12 mouse cellular contexts compared by ENCODE assay signal in genomic region chr11:105968948-105969347, GRCm38 (mm10). TPM values are rescaled to one million over a fixed set of nuclear protein-coding genes. Genes with fewer than 3 reads are reported as not detected.
DNase-seq lines count a peak whose midpoint lies in the region; ATAC-seq and TF ChIP-seq lines count a peak whose summit lies in the region.
"Had no signal": no experiment of that assay in that cellular context is flagged by ENCODE, and none has a peak within 500 bp of the region (broad histone marks: within the 10 kb centered on the region; RNA-seq: fewer than 3 reads in every experiment).

No protein-coding gene starts in this region.

- TF ChIP-seq CTCF in lung, postnatal 0 days (IDR thresholded peaks at IDR 0.05): no peak
- no peak for TF ChIP-seq CTCF in intestine, postnatal 0 days (IDR thresholded peaks at IDR 0.05; ENCODE audit: low read depth)

- peak overlapping the region; percentile 72; the same call in 1 of the 2 replicates for H3K27ac ChIP-seq in lung, postnatal 0 days (ENCODE audit: low read length)
- no peak overlapping the region for H3K27ac ChIP-seq in intestine, postnatal 0 days (ENCODE audit: low read depth, low read length)
- H3K27ac ChIP-seq: liver, embryonic 14.5 days had no signal

- peaks cover 4% of the 10 kb centered on the region; the same call in 1 of the 2 replicates for H3K4me1 ChIP-seq in lung, postnatal 0 days (ENCODE audit: insufficient read depth, low read depth, low read length)
- H3K4me1 ChIP-seq in intestine, postnatal 0 days (replicated peaks; ENCODE audit: control insufficient read depth, insufficient read depth, low read length): no peaks in the 10 kb centered on the region

- no peaks in the 10 kb centered on the region; the same call in 1 of the 2 replicates for H3K27me3 ChIP-seq in lung, postnatal 0 days (replicated peaks; ENCODE audit: insufficient read depth, low read length)
- no peaks in the 10 kb centered on the region for H3K27me3 ChIP-seq in intestine, postnatal 0 days (replicated peaks; ENCODE audit: control insufficient read depth, insufficient read depth, low read length)

- peak; percentile 26 to 32 for DNase-seq in heart, adult 9 months (ENCODE audit: low spot score in 2 of 2)
- no peak for DNase-seq in heart, postnatal 14 days
- no peak for DNase-seq in lung, postnatal 0 days (ENCODE audit: low spot score)
- DNase-seq in lung, postnatal 10 days: no peak
- peak; percentile 43 for DNase-seq in testis, postnatal 10 days (ENCODE audit: low spot score)
- no peak for DNase-seq in adrenal gland, postnatal 4 days (ENCODE audit: low spot score in 2 of 2)
- DNase-seq: layer of hippocampus, postnatal 36 days had no signal

- H3K4me3 ChIP-seq in lung, postnatal 0 days (ENCODE audit: low read depth, low read length): peak overlapping the region; percentile 54
- peak overlapping the region; percentile 59 for H3K4me3 ChIP-seq in intestine, postnatal 0 days (ENCODE audit: low read depth, low read length)

- H3K9ac ChIP-seq in lung, postnatal 0 days (replicated peaks; ENCODE audit: low read depth): no peak overlapping the region
- no peak overlapping the region; the same call in 1 of the 2 replicates for H3K9ac ChIP-seq in intestine, postnatal 0 days (ENCODE audit: low read depth, low read length)
- H3K9ac ChIP-seq: liver, embryonic 14.5 days had no signal

- no peaks in the 10 kb centered on the region for H3K36me3 ChIP-seq in lung, postnatal 0 days (ENCODE audit: insufficient read depth, low read length)
- H3K36me3 ChIP-seq in intestine, postnatal 0 days (ENCODE audit: control insufficient read depth, insufficient read depth): peaks cover 6% of the 10 kb centered on the region; the same call in 1 of the 2 replicates

- ATAC-seq in lung, postnatal 0 days: no peak
- ATAC-seq in intestine, postnatal 0 days: no peak

- no peaks in the 10 kb centered on the region for H3K9me3 ChIP-seq in lung, postnatal 0 days (ENCODE audit: low read length)
- H3K9me3 ChIP-seq in intestine, postnatal 0 days (ENCODE audit: control insufficient read depth): no peaks in the 10 kb centered on the region

- H3K4me2 ChIP-seq in lung, postnatal 0 days (replicated peaks; ENCODE audit: low read depth, low read length): peak overlapping the region; percentile 84
- peak overlapping the region; percentile 95 for H3K4me2 ChIP-seq in intestine, postnatal 0 days (replicated peaks; ENCODE audit: low read depth)

- no peak for TF ChIP-seq EP300 in lung, postnatal 0 days (IDR thresholded peaks at IDR 0.05)

- intact Hi-C loops in heart, postnatal 14 days (cut with DNase I): loop anchor here (1.0 to 2.0 kb wide), 2 partner anchors 24 to 42 kb away; no protein-coding TSS in a partner anchor

- 37% methylated on average over 10 of the region's 10 CpGs for WGBS in lung, postnatal 0 days
- 53% methylated on average over 10 of the region's 10 CpGs for whole genome bisulfite sequencing in intestine, postnatal 0 days

RNA-seq across cellular contexts. Expression of gene Ace, which starts 1.2 kb away (rescaled TPM):
- 10 to 100 TPM; 28.7 to 31.6 TPM for total RNA-seq in heart, postnatal 14 days (2021)
- 73.6 and 74.6 TPM in 2 replicates for polyA plus RNA-seq in lung, postnatal 0 days (2015; fragmentation: Nextera tagmentation; extraction: Ambion mirVana)
- polyA plus RNA-seq in intestine, postnatal 0 days (2015; fragmentation: Nextera tagmentation; extraction: Ambion mirVana): 222 and 231 TPM in 2 replicates
- total RNA-seq in adrenal gland, postnatal 4 days (2021): 10 to 100 TPM; 12.3 to 19.9 TPM

RNA-seq across cellular contexts. Expression of gene Cyb561, which starts 15.8 kb away (rescaled TPM):
- total RNA-seq in heart, postnatal 14 days (2021): 10 to 100 TPM; 14.2 to 14.8 TPM
- 70.5 and 72.2 TPM in 2 replicates for polyA plus RNA-seq in lung, postnatal 0 days (2015; fragmentation: Nextera tagmentation; extraction: Ambion mirVana)
- polyA plus RNA-seq in intestine, postnatal 0 days (2015; fragmentation: Nextera tagmentation; extraction: Ambion mirVana): 48.3 and 50.3 TPM in 2 replicates
- total RNA-seq in adrenal gland, postnatal 4 days (2021): 100 to 1,000 TPM; 189 to 197 TPM

RNA-seq across cellular contexts. Expression of gene Ace3, which starts 25.5 kb away (rescaled TPM):
- not detected for total RNA-seq in heart, postnatal 14 days (2021)
- polyA plus RNA-seq in lung, postnatal 0 days (2015; fragmentation: Nextera tagmentation; extraction: Ambion mirVana): 2.0 and 2.1 TPM in 2 replicates
- polyA plus RNA-seq in intestine, postnatal 0 days (2015; fragmentation: Nextera tagmentation; extraction: Ambion mirVana): not detected in 2 replicates
- not detected for total RNA-seq in adrenal gland, postnatal 4 days (2021)
- total RNA-seq: gastrocnemius, postnatal 10 days; layer of hippocampus, postnatal 36 days had no signal
- polyA plus RNA-seq: intestine, embryonic 14.5 days; liver, embryonic 14.5 days had no signal

RNA-seq across cellular contexts. Expression of gene Kcnh6, which starts 39.0 kb away (rescaled TPM):
- under 1 TPM; 0.07 to 0.14 TPM for total RNA-seq in heart, postnatal 14 days (2021)
- 0.14 and 0.32 TPM in 2 replicates for polyA plus RNA-seq in lung, postnatal 0 days (2015; fragmentation: Nextera tagmentation; extraction: Ambion mirVana)
- polyA plus RNA-seq in intestine, postnatal 0 days (2015; fragmentation: Nextera tagmentation; extraction: Ambion mirVana): 0.94 and 1.6 TPM in 2 replicates
- total RNA-seq in adrenal gland, postnatal 4 days (2021): under 1 TPM; 0.31 to 0.92 TPM
- total RNA-seq: gastrocnemius, postnatal 10 days; monocyte, adult 5-6 weeks had no signal

Comparison
In these comparisons a context has a peak if more than half of its experiments do, and no peak if none do; other contexts are left out.
1. DNase-seq: peak in heart, adult 9 months (2 of 2) and testis, postnatal 10 days (single experiment); none in heart, postnatal 14 days (0 of 2), lung, postnatal 0 days (single experiment), lung, postnatal 10 days (single experiment) and adrenal gland, postnatal 4 days (0 of 2).
2. RNA of gene Cyb561, which starts 15.8 kb away (total RNA-seq): 189 to 197 TPM in adrenal gland, postnatal 4 days; 14.2 to 14.8 TPM in heart, postnatal 14 days; every median in the first group is over 10 times any median in the second.